Mouse (Mus musculus): ENCODE measurements at regions not wholly inside any gene's neighbourhood (a gene's known extent, or its start where the extent isn't known, plus 50 kb on each side); places are given as distances from the start of the nearest gene placed in this dataset.

- in situ Hi-C loops (cut with MboI, MseI), result loop anchor here in 1 of 2 experiments (25.0 kb wide), 1 partner anchor 1765 kb away; the partner anchor contains the start of gene Magel2
Measured at GRCm38 (mm10) chr7:60622271-60623249, 482.5 kb upstream of the Snrpn start.

- in situ Hi-C loops (cut with MboI, MseI), result loop anchor here in 1 of 2 experiments (25.0 kb wide), 1 partner anchor 1770 kb away; the partner anchor contains the start of gene Magel2
Measured at GRCm38 (mm10) chr7:60617070-60617674, 477.2 kb upstream of the Snrpn start.

Measured in T-helper 17 cell (primary cell).